Mouse (Mus musculus) kidney, adult 2 months (tissue): ENCODE results near the gene Mzf1.

Source experiments
- CTCF ChIP-seq: fragments of 200-500 bp; conservative IDR thresholded peaks from 2 replicates; pipeline ENCODE4 v1.5.1; 2011; ENCODE audit warnings: low read depth, mild to moderate bottlenecking, control low read depth, low read length, moderate library complexity, mixed read lengths; ENCODE audit not compliant: insufficient read depth, insufficient read length
- POLR2A ChIP-seq: fragments of 200-500 bp; IDR thresholded peaks from one replicate; pipeline ENCODE4 v1.6.1; 2011; ENCODE audit warnings: low read depth, low read length, control low read depth

GRCm38 (mm10) chr7:13037366-13037765 is 17.2 kb downstream of the Mzf1 start:
- TF ChIP-seq POLR2A (no peak), CTCF (no peak)
